Mouse (Mus musculus) C2C12 (cell line): Measurements from ENCODE around the gene Usp7.
A peak's percentile ranks its signal among the peaks of the same experiment; 100 is the strongest.

Experiments used
- CTCF ChIP-seq: IDR thresholded peaks from one replicate; pipeline ENCODE4 v1.5.1; 2011; ENCODE audit not compliant: control insufficient read depth, insufficient read depth, insufficient read length
- MAX ChIP-seq: IDR thresholded peaks from one replicate; pipeline ENCODE4 v1.6.1; 2011; ENCODE audit warnings: mild to moderate bottlenecking, control low read depth
- MYOD1 ChIP-seq: IDR thresholded peaks from one replicate; pipeline ENCODE4 v1.6.1; 2011; ENCODE audit warnings: low read depth; ENCODE audit not compliant: control insufficient read depth, insufficient read length

- TF ChIP-seq CTCF (no peak), MAX (peak; percentile 92), MYOD1 (peak; percentile 75)
These were observed 18.5 kb upstream of the Usp7 start for GRCm38 (mm10) chr16:8810399-8811127.
